Mouse (Mus musculus) CH12.LX (cell line): ENCODE measurements at regions not wholly inside any gene's neighbourhood (a gene's known extent, or its start where the extent isn't known, plus 50 kb on each side); places are given as distances from the start of the nearest gene placed in this dataset.

Source experiments
- CTCF ChIP-seq, 2 experiments: IDR thresholded peaks in 1 of 2; conservative IDR thresholded peaks in 1 of 2; 2 replicates each; pipeline ENCODE4 v1.5.1; 2011 to 2012; ENCODE audit warnings: low read depth in 2 of 2, low read length in 2 of 2, improper control_type of control experiment in 1 of 2, inconsistent platforms in 1 of 2, mild to moderate bottlenecking in 1 of 2, moderate library complexity in 1 of 2
- JUN ChIP-seq: IDR thresholded peaks from 2 replicates; pipeline ENCODE4 v1.6.1; 2011; ENCODE audit warnings: low read depth, mild to moderate bottlenecking, low read length, improper control_type of control experiment, moderate library complexity; ENCODE audit not compliant: insufficient read depth
- NELFE ChIP-seq: IDR thresholded peaks from 2 replicates; pipeline ENCODE4 v1.6.1; 2011; ENCODE audit warnings: low read depth, low read length, improper control_type of control experiment
- SIN3A ChIP-seq: IDR thresholded peaks from 2 replicates; pipeline ENCODE4 v1.6.1; 2012; ENCODE audit warnings: low read length, improper control_type of control experiment, inconsistent platforms
- USF1 ChIP-seq: IDR thresholded peaks from 2 replicates; pipeline ENCODE4 v1.6.1; 2014; ENCODE audit warnings: low read depth, mild to moderate bottlenecking, inconsistent platforms, low read length, improper control_type of control experiment

GRCm38 (mm10) chr7:110706696-110707087 lies 61.3 kb upstream of the Ampd3 start:
- TF ChIP-seq CTCF (conservative IDR thresholded peaks at IDR 0.05 in 1 of 2, IDR thresholded peaks at IDR 0.05 in 1 of 2; ENCODE audit: low read depth in 2 of 2, low read length in 2 of 2) (no peak), JUN (no peak), USF1 (no peak), NELFE (no peak), SIN3A (no peak)
